Mouse (Mus musculus): ENCODE data around the gene Surf2. TPM values are rescaled to one million over a fixed set of nuclear protein-coding genes. Genes with fewer than 3 reads are reported as not detected.

Surf2 gene
- total RNA-seq, 1 experiment = 32.3 TPM

GRCm38 (mm10) chr2:26954735-26955395 is 38.7 kb downstream of the Surf2 start:
- Histone ChIP-seq H3K9me3 (ENCODE audit: control insufficient read depth, insufficient read depth, low read depth, low read length) (no peaks in the 10 kb centered on the region), H3K4me3 (ENCODE audit: insufficient read depth in 1 of 2, low read depth in 1 of 2, low read length in 2 of 2, poor library complexity in 1 of 2, severe bottlenecking in 1 of 2) (no peak overlapping the region), H3K36me3 (ENCODE audit: control insufficient read depth, insufficient read depth, low read length, poor library complexity, severe bottlenecking) (peaks cover 48% of the 10 kb centered on the region), H3K27ac (ENCODE audit: insufficient read depth, low read depth, low read length, poor library complexity, severe bottlenecking) (no peak overlapping the region), H3K9ac (ENCODE audit: insufficient read depth, low read depth, low read length, poor library complexity, severe bottlenecking) (no peak overlapping the region), H3K4me1 (ENCODE audit: control insufficient read depth in 2 of 2, insufficient read depth in 2 of 2, low read length in 2 of 2, poor library complexity in 1 of 2) (no peaks in the 10 kb centered on the region)
- in situ Hi-C loops (cut with MboI; ENCODE audit: low sequenced_read_pairs in 2 of 2, unreplicated experiment in 2 of 2) = no loop called here
- DNase-seq (ENCODE audit: low read depth, low spot score) = no peak
- TF ChIP-seq ZC3H11A (IDR thresholded peaks at IDR 0.05; ENCODE audit: borderline replicate concordance, low read depth, low read length) (no peak), MAFK (IDR thresholded peaks at IDR 0.05; ENCODE audit: insufficient read depth, low read depth, low read length) (no peak), ZNF384 (IDR thresholded peaks at IDR 0.05; ENCODE audit: low read depth, low read length) (no peak), CHD2 (IDR thresholded peaks at IDR 0.05; ENCODE audit: low read depth, low read length) (no peak), HCFC1 (IDR thresholded peaks at IDR 0.05; ENCODE audit: borderline replicate concordance, insufficient read depth, low read length) (no peak)

- in situ Hi-C loops (cut with MboI; ENCODE audit: low sequenced_read_pairs in 2 of 2, unreplicated experiment in 2 of 2) = no loop called here
- Histone ChIP-seq H3K4me3 (ENCODE audit: insufficient read depth in 1 of 2, low read depth in 1 of 2, low read length in 2 of 2, poor library complexity in 1 of 2, severe bottlenecking in 1 of 2) (no peak overlapping the region), H3K27ac (ENCODE audit: insufficient read depth, low read depth, low read length, poor library complexity, severe bottlenecking) (no peak overlapping the region), H3K9ac (ENCODE audit: insufficient read depth, low read depth, low read length, poor library complexity, severe bottlenecking) (no peak overlapping the region), H3K4me1 (ENCODE audit: control insufficient read depth in 2 of 2, insufficient read depth in 2 of 2, low read length in 2 of 2, poor library complexity in 1 of 2) (no peaks in the 10 kb centered on the region), H3K9me3 (ENCODE audit: control insufficient read depth, insufficient read depth, low read depth, low read length) (no peaks in the 10 kb centered on the region), H3K36me3 (ENCODE audit: control insufficient read depth, insufficient read depth, low read length, poor library complexity, severe bottlenecking) (peaks cover 63% of the 10 kb centered on the region)
- TF ChIP-seq CHD2 (IDR thresholded peaks at IDR 0.05; ENCODE audit: low read depth, low read length) (no peak), HCFC1 (IDR thresholded peaks at IDR 0.05; ENCODE audit: borderline replicate concordance, insufficient read depth, low read length) (no peak), ZC3H11A (IDR thresholded peaks at IDR 0.05; ENCODE audit: borderline replicate concordance, low read depth, low read length) (no peak), ZNF384 (IDR thresholded peaks at IDR 0.05; ENCODE audit: low read depth, low read length) (no peak), MAFK (IDR thresholded peaks at IDR 0.05; ENCODE audit: insufficient read depth, low read depth, low read length) (no peak)
- DNase-seq (ENCODE audit: low read depth, low spot score) = no peak
Measured at GRCm38 (mm10) chr2:26956811-26957487, 40.8 kb downstream of the Surf2 start.

GRCm38 (mm10) chr2:26957488-26957859 is 41.3 kb downstream of the Surf2 start:
- no peak overlapping the region for H3K27ac ChIP-seq (ENCODE audit: insufficient read depth, low read depth, low read length, poor library complexity, severe bottlenecking)
- H3K9ac ChIP-seq (ENCODE audit: insufficient read depth, low read depth, low read length, poor library complexity, severe bottlenecking) = no peak overlapping the region
- no peak for TF ChIP-seq ZC3H11A (IDR thresholded peaks at IDR 0.05; ENCODE audit: borderline replicate concordance, low read depth, low read length)
- peaks cover 67% of the 10 kb centered on the region for H3K36me3 ChIP-seq (ENCODE audit: control insufficient read depth, insufficient read depth, low read length, poor library complexity, severe bottlenecking)
- DNase-seq (ENCODE audit: low read depth, low spot score) = no peak
- in situ Hi-C loops (cut with MboI; ENCODE audit: low sequenced_read_pairs in 2 of 2, unreplicated experiment in 2 of 2) = no loop called here
- no peak overlapping the region for H3K4me3 ChIP-seq (ENCODE audit: insufficient read depth in 1 of 2, low read depth in 1 of 2, low read length in 2 of 2, poor library complexity in 1 of 2, severe bottlenecking in 1 of 2)
- H3K9me3 ChIP-seq (ENCODE audit: control insufficient read depth, insufficient read depth, low read depth, low read length) = no peaks in the 10 kb centered on the region
- no peaks in the 10 kb centered on the region for H3K4me1 ChIP-seq (ENCODE audit: control insufficient read depth in 2 of 2, insufficient read depth in 2 of 2, low read length in 2 of 2, poor library complexity in 1 of 2)

DNA sequence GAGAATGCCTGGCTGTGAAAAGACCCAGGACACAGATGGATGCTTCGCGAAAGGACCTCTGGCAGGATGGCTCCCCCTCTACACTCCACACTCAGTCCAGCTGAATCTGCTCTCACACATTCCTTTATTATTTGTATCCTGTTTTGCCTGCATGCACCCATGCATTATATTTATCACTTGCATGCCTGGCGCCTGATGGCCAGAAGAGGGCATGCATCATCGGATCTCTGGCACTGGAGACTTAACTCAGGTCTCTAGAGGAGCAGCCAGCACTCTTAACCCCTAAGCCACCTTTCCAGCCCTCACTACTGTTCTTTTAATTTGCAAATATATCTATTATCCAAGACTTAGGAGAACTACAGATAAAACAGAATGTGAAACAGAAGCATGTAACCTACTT is 44.6 kb downstream of the Surf2 start:
- no peak for TF ChIP-seq ZNF384 (IDR thresholded peaks at IDR 0.05; ENCODE audit: low read depth, low read length)
- no peak for TF ChIP-seq HCFC1 (IDR thresholded peaks at IDR 0.05; ENCODE audit: borderline replicate concordance, insufficient read depth, low read length)
- TF ChIP-seq CHD2 (IDR thresholded peaks at IDR 0.05; ENCODE audit: low read depth, low read length) = no peak
- no peak for TF ChIP-seq MAFK (IDR thresholded peaks at IDR 0.05; ENCODE audit: insufficient read depth, low read depth, low read length)
- no peak for TF ChIP-seq ZC3H11A (IDR thresholded peaks at IDR 0.05; ENCODE audit: borderline replicate concordance, low read depth, low read length)
- Histone ChIP-seq H3K27ac (ENCODE audit: insufficient read depth, low read depth, low read length, poor library complexity, severe bottlenecking) (no peak overlapping the region), H3K9me3 (ENCODE audit: control insufficient read depth, insufficient read depth, low read depth, low read length) (no peaks in the 10 kb centered on the region), H3K4me1 (ENCODE audit: control insufficient read depth in 2 of 2, insufficient read depth in 2 of 2, low read length in 2 of 2, poor library complexity in 1 of 2) (peaks cover 0 to 5% of the 10 kb centered on the region in 2 experiments; a peak in 1 of 4 replicates), H3K4me3 (ENCODE audit: insufficient read depth in 1 of 2, low read depth in 1 of 2, low read length in 2 of 2, poor library complexity in 1 of 2, severe bottlenecking in 1 of 2) (no peak overlapping the region), H3K36me3 (ENCODE audit: control insufficient read depth, insufficient read depth, low read length, poor library complexity, severe bottlenecking) (peaks cover 41% of the 10 kb centered on the region), H3K9ac (ENCODE audit: insufficient read depth, low read depth, low read length, poor library complexity, severe bottlenecking) (no peak overlapping the region)
- DNase-seq (ENCODE audit: low read depth, low spot score) = no peak
- in situ Hi-C loops (cut with MboI; ENCODE audit: low sequenced_read_pairs in 2 of 2, unreplicated experiment in 2 of 2) = no loop called here

Data from ES-E14 (cell line).